Mouse (Mus musculus): ENCODE data around the gene Zfp740. TPM values are rescaled to one million over a fixed set of nuclear protein-coding genes. Genes with fewer than 3 reads are reported as not detected.

The Zfp740 gene
- polyA plus RNA-seq, 1 experiment from 2014 or later, result 64.1 TPM

DNA sequence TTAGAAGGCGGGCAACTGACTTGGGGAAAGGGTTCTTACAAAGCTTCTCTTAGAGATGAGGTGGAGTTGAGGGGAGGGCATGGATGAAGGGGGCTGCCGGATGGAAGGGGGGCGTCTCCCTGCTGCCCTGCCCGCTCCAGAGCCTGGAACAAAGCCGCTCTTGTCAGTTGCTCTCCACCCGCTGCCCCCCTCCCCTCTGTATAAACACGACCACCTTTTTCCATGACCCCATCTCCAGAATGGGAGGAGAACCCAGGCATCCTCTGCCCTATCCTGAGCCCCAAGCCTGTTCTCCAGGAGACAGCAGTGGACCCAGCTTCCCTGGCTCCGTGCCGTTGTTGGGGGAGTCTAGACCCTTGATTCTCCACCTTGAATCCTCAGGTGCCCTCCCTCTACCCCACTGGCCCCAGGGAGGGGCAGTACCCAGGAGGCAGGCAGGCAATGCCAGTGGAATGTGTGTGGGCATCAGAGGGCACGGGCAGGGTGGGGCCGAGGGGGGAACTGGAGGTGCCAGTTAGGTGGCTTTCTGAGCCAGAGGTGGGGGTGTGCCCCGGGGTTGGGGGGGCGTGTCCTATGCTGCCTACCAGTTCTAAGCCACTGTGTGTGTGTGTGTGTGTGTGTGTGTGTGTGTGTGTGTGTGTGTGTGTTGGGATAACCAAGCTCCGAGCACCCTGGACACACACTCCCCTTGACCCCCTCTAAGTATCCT, 52.7 kb downstream of the Zfp740 start:
- Histone ChIP-seq H3K4me2 (peak overlapping the region; percentile 88), H3K27ac (ENCODE audit: low read depth) (peak overlapping the region; percentile 93), H3K4me3 (ENCODE audit: low read depth, low read length) (peak overlapping the region; percentile 71), H3K36me3 (ENCODE audit: insufficient read depth) (peaks cover 20% of the 10 kb centered on the region; the same call in 1 of the 2 replicates), H3K27me3 (ENCODE audit: insufficient read depth, low read length) (no peaks in the 10 kb centered on the region), H3K4me1 (ENCODE audit: insufficient read depth) (peaks cover 29% of the 10 kb centered on the region), H3K9me3 (ENCODE audit: low read depth, low read length) (no peaks in the 10 kb centered on the region), H3K9ac (peak overlapping the region; percentile 1; the same call in 1 of the 2 replicates)
- 47% methylated on average over 14 of the region's 14 CpGs for WGBS
- DNase-seq (peak; percentile 32), ATAC-seq (ENCODE audit: insufficient read depth) (no peak)
- TF ChIP-seq CTCF (IDR thresholded peaks at IDR 0.05; ENCODE audit: low read depth), result no peak

DNA sequence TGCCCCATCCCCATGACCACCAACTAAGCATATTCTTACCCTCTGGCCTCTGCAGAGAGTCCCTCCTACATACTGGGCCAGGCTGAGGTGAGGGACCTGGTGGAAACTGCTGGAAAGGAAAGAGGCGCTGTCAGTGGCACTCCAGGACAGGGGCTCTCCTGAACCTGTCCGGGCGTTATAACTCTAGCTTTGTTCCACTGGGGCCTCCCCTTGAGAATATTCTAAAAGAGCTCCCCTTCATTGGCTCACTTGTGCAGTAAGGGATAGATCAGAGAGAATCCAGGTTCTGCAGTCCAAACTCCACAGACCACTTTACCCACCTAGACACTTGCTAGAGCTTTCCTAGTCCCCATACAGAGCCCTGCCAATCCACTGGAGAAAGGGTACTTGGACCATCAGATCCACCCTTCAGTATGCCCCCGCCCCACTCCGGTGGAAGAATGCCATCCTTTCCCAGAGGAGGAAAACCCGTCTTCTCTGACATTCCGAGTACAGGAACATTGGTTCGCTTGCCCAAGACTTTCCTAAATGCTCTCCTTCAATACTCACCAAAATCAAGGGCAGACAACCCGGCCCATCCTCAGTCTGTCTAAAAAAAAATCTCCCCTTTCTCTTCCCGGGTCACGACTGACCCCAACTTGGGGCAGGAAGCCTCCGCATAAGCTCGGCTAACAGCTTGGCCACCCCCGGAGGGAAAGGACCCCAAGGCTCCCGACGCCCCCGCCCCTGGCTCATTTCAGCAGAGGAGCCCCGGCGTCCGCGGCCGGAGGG, 53.6 kb downstream of the Zfp740 start:
- DNase-seq (no peak), ATAC-seq (ENCODE audit: insufficient read depth) (no peak)
- peak overlapping the region; percentile 71 for H3K4me3 ChIP-seq (ENCODE audit: low read depth, low read length)
- H3K4me1 ChIP-seq (ENCODE audit: insufficient read depth), result peaks cover 26% of the 10 kb centered on the region
- no peaks in the 10 kb centered on the region for H3K27me3 ChIP-seq (ENCODE audit: insufficient read depth, low read length)
- peak overlapping the region; percentile 88 for H3K4me2 ChIP-seq
- peak overlapping the region; percentile 83 for H3K9ac ChIP-seq
- 6% methylated on average over 22 of the region's 22 CpGs for WGBS
- peaks cover 14% of the 10 kb centered on the region; the same call in 1 of the 2 replicates for H3K36me3 ChIP-seq (ENCODE audit: insufficient read depth)
- H3K9me3 ChIP-seq (ENCODE audit: low read depth, low read length), result no peaks in the 10 kb centered on the region
- TF ChIP-seq CTCF (IDR thresholded peaks at IDR 0.05; ENCODE audit: low read depth), result no peak
- peak overlapping the region; percentile 93 for H3K27ac ChIP-seq (ENCODE audit: low read depth)

DNA sequence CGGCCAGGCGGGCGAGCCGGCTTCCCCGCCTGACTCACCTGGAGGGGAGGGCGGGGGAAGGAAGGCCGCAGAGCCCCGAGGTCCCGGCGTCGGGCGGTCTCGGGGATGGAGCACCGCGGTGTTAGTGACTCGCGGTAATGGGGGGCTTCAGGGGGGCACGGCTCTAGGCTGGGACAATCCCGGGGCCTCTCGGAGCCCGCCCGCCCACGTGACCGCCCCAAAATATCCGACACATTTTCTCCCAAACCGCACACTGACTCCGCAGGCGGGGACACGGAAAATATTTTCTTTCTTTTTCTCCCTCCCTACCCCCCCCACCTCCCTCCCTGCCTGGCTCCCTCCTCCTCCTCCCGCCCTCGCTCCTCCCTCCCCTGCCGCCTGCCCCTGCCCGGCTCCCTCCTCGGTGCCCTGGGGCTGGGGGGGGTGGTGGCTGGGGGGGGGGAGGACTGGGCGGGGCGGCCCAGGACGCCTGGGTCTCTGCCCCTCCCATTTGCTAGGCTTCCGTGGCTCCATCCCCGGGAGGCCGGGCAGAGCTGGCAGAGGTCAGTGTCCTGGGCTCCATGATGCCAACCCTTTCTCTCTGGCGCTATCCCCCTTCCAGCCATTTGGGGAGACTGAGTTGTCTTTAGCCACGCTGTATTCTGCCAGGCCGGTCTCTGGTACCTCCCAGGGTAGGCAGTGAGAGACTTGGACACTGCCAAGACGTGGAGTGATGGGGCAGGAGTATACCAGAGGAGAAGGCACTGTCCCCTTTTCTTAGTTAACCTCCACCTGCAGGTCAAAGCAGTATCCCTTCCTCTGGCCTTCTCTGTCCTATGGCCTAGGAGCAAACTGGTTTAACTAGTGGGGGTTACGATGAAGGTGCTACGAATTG, 54.4 kb downstream of the Zfp740 start, which contains the start of gene Rarg:
Rarg (minus strand) TSS at position 316 of the 874 bp plus-strand sequence.
- ATAC-seq (ENCODE audit: insufficient read depth) (peak; percentile 53), DNase-seq (peak; percentile 69)
- peaks cover 6% of the 10 kb centered on the region; the same call in 1 of the 2 replicates for H3K36me3 ChIP-seq (ENCODE audit: insufficient read depth)
- peak within 1 kb of the TSS; percentile 93 for H3K27ac ChIP-seq (ENCODE audit: low read depth)
- peak within 1 kb of the TSS; percentile 71 for H3K4me3 ChIP-seq (ENCODE audit: low read depth, low read length)
- no peaks in the 10 kb centered on the region for H3K27me3 ChIP-seq (ENCODE audit: insufficient read depth, low read length)
- 1% methylated on average over 44 of the region's 46 CpGs for WGBS
- peak within 1 kb of the TSS; percentile 83 for H3K9ac ChIP-seq
- H3K9me3 ChIP-seq (ENCODE audit: low read depth, low read length), result no peaks in the 10 kb centered on the region
- TF ChIP-seq CTCF (IDR thresholded peaks at IDR 0.05; ENCODE audit: low read depth), result 0 out of 2 replicates have a peak, but pooled peaks have one; percentile 8
- H3K4me1 ChIP-seq (ENCODE audit: insufficient read depth), result peaks cover 26% of the 10 kb centered on the region
- peak within 1 kb of the TSS; percentile 88 for H3K4me2 ChIP-seq

GRCm38 (mm10) chr15:102258076-102258470, 55.0 kb downstream of the Zfp740 start:
- no peak for TF ChIP-seq CTCF (IDR thresholded peaks at IDR 0.05; ENCODE audit: low read depth)
- peak overlapping the region; percentile 93 for H3K27ac ChIP-seq (ENCODE audit: low read depth)
- peaks cover 26% of the 10 kb centered on the region for H3K4me1 ChIP-seq (ENCODE audit: insufficient read depth)
- H3K4me2 ChIP-seq, result peak overlapping the region; percentile 88
- H3K9ac ChIP-seq, result peak overlapping the region; percentile 83
- peak; percentile 81 for DNase-seq
- peaks cover 3% of the 10 kb centered on the region; the same call in 1 of the 2 replicates for H3K36me3 ChIP-seq (ENCODE audit: insufficient read depth)
- no peaks in the 10 kb centered on the region for H3K9me3 ChIP-seq (ENCODE audit: low read depth, low read length)
- no peaks in the 10 kb centered on the region for H3K27me3 ChIP-seq (ENCODE audit: insufficient read depth, low read length)
- peak overlapping the region; percentile 71 for H3K4me3 ChIP-seq (ENCODE audit: low read depth, low read length)
- 8% methylated on average over 12 of the region's 12 CpGs for WGBS
- ATAC-seq (ENCODE audit: insufficient read depth), result peak; percentile 71

DNA sequence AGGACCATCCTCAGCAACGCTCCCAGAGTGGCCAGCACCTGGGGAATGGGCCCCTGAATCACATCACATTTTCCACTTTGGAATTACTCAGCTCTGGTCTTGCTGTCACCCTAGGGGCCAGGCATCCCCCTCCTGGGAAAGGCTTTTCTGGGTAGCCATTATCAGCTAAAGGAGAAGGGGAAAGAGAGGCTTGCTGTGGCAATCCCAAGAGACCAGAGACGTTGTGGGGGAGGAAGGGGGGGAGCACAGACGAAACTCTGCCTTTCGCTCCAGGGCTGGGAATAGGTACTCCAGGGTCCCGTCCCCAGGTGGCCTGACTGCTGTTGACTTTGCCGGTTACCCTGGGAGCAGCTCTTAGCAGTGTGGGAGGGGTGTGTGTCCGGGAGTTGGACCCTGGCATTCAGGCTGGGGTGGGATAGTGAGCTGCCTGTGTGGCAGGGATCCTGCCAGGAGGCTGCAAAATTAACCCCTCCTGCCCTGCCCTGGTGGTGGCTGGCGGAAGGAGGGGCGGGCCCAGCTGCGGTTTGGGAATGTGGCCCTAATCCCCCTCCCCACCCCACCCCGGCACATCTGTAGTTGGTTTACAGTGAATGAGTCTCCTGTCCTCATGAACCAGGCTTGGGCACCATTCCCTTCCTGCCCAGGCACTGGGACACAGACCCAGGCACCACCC, 55.7 kb downstream of the Zfp740 start:
- ATAC-seq (ENCODE audit: insufficient read depth) (peak; percentile 38; the same call in 1 of the 2 replicates), DNase-seq (peak; percentile 43)
- peak overlapping the region; percentile 71; the same call in 1 of the 2 replicates for H3K4me3 ChIP-seq (ENCODE audit: low read depth, low read length)

GRCm38 (mm10) chr15:102262582-102262981, 59.5 kb downstream of the Zfp740 start:
- Histone ChIP-seq H3K27ac (ENCODE audit: low read depth) (no peak overlapping the region), H3K36me3 (ENCODE audit: insufficient read depth) (no peaks in the 10 kb centered on the region), H3K9me3 (ENCODE audit: low read depth, low read length) (no peaks in the 10 kb centered on the region), H3K4me2 (no peak overlapping the region), H3K4me3 (ENCODE audit: low read depth, low read length) (no peak overlapping the region), H3K4me1 (ENCODE audit: insufficient read depth) (peaks cover 16% of the 10 kb centered on the region), H3K9ac (no peak overlapping the region), H3K27me3 (ENCODE audit: insufficient read depth, low read length) (no peaks in the 10 kb centered on the region)
- ATAC-seq (ENCODE audit: insufficient read depth), result no peak
- 41% methylated on average over 7 of the region's 7 CpGs for WGBS
- TF ChIP-seq CTCF (IDR thresholded peaks at IDR 0.05; ENCODE audit: low read depth), result no peak
- no peak for DNase-seq

More for the DNA sequence above, 55.7 kb downstream of the Zfp740 start:
- Histone ChIP-seq H3K9me3 (ENCODE audit: low read depth, low read length) (no peaks in the 10 kb centered on the region), H3K9ac (peak overlapping the region; percentile 23), H3K27me3 (ENCODE audit: insufficient read depth, low read length) (no peaks in the 10 kb centered on the region), H3K4me1 (ENCODE audit: insufficient read depth) (peaks cover 26% of the 10 kb centered on the region), H3K36me3 (ENCODE audit: insufficient read depth) (no peaks in the 10 kb centered on the region), H3K27ac (ENCODE audit: low read depth) (peak overlapping the region; percentile 93), H3K4me2 (peak overlapping the region; percentile 88)
- WGBS, result 28% methylated on average over 11 of the region's 11 CpGs
- no peak for TF ChIP-seq CTCF (IDR thresholded peaks at IDR 0.05; ENCODE audit: low read depth)

Measured in lung, embryonic 14.5 days (tissue).